Mouse (Mus musculus) bone marrow macrophage, adult 2 months (primary cell): Measurements from ENCODE around the gene Ube2e2.

Experiments used
- CTCF ChIP-seq: IDR thresholded peaks from 2 replicates; pipeline ENCODE4 v1.5.1; 2012; ENCODE audit warnings: low read depth, mild to moderate bottlenecking, low read length, moderate library complexity
- POLR2A ChIP-seq: IDR thresholded peaks from 2 replicates; pipeline ENCODE4 v1.6.1; 2012; ENCODE audit warnings: mild to moderate bottlenecking, low read depth, low read length, borderline replicate concordance

DNA sequence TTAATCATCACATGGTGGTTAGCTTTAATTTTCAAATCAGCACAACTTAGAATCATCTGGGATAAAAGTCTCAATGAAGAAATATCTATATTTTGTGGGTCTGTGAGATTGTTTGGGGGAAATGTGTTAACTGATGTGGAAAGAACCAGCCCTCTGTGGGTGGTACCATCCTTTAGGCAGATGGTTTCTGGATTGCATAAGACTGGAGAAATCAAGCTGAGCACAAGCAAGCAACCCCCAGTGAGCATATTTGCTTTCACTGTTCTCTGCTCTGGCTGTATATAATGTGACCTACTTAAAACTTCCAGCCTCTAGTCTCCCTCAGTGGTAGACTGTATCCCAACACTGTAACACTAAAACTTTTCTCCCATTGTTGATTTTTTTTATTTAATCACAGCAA, 9.5 kb upstream of the Ube2e2 start:
- no peak for TF ChIP-seq POLR2A
- no peak for TF ChIP-seq CTCF
